Mouse (Mus musculus) olfactory bulb, adult 2 months (tissue): ENCODE results near the gene A930002H24Rik.

Experiments used
- CTCF ChIP-seq: fragments of 200-500 bp; IDR thresholded peaks from 2 replicates; pipeline ENCODE4 v1.5.1; 2012; ENCODE audit warnings: low read depth, mild to moderate bottlenecking, low read length, moderate library complexity; ENCODE audit not compliant: insufficient read depth
- POLR2A ChIP-seq: fragments of 200-500 bp; IDR thresholded peaks from 2 replicates; pipeline ENCODE4 v1.6.1; 2012; ENCODE audit warnings: mild to moderate bottlenecking, low read depth, low read length, moderate library complexity; ENCODE audit not compliant: insufficient read depth

DNA sequence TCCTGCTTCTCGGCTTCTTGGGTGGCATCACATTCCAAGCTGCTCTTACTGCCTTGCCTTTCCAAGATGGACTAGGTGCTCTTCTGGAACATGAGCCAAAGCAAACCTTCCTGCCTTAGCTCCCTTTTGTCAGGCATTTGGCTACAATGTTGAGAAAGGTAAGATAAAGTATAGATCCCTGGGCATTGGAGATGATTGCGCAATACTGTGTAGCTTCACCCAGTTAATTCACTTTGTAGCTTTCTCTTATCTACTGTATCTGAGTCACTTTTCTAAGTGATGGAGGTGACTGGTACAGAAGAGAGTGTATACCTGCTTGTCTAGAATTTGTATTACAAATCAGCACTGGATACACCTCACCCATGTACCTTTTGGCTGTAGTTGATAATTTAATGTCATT, 23.4 kb upstream of the A930002H24Rik start:
- no peak for TF ChIP-seq CTCF
- TF ChIP-seq POLR2A, result no peak
